Mouse (Mus musculus) hematopoietic stem cell, adult 5-6 weeks (primary cell): Measurements from ENCODE around the gene Vmn2r97. TPM values are rescaled to one million over a fixed set of nuclear protein-coding genes. Genes with fewer than 3 reads are reported as not detected.
"Not testable (repeated sequence)": the region's sequence is repeated elsewhere in the genome, so short reads cannot be mapped to it uniquely, and the experiment has no call there.

Experiments
- ATAC-seq, 2 experiments: fragments of 125-278 bp in 1 of 2; replicated peaks in 1 of 2; 2 replicates each; pipeline ENCODE4 v1.8.0; 2016 to 2017; ENCODE audit warnings: inconsistent platforms in 2 of 2, mild to moderate bottlenecking in 2 of 2, moderate number of reproducible peaks in 2 of 2, low read depth in 1 of 2, moderate TSS enrichment in 1 of 2; ENCODE audit not compliant: low FRiP score in 2 of 2, poor library complexity in 2 of 2, severe bottlenecking in 2 of 2, insufficient read depth in 1 of 2, low TSS enrichment in 1 of 2
- total RNA-seq: library from RNA; stranded (forward); fragments of 172-1452, 232-1000 nt; gene quantifications from 2 replicates; pipeline ENCODE4 v1.2.3, GENCODE M21; 2017

Vmn2r97 gene
- 0.10 TPM in 1 of 2 replicates, not detected in the other for total RNA-seq

- not testable (repeated sequence) for ATAC-seq
Measured at GRCm38 (mm10) chr17:18914000-18914399, at the start of gene Vmn2r97. Vmn2r97 (plus strand) TSS chr17:18914300.

- not testable (repeated sequence) for ATAC-seq
Measured at GRCm38 (mm10) chr17:18882436-18882835, 31.7 kb upstream of the Vmn2r97 start.

DNA sequence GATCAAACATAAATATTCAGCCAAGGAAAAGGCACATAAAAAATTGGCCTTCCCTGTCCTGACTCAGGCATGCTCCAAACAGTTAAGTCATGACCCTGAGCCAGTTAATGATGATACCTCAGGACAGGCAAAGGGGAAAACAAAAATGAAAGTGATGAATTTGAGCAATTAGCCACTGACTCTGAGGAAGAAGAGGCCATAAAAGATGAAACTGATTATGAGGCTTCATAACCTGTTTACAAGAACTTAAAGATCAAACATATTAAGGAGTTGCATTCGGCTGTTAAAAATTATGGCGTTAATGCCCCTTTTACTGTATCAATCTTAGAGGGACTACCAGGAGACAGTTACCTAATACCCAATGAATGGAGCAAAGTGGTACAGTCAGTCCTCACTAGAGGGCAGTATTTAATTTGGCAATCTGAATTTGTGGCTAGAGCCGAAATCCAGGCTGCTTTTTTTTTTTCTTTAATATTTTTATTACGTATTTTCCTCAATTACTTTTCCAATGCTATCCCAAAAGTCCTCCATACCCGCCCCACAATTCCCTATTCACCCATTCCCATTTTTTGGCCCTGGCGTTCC, 24.3 kb upstream of the Vmn2r97 start:
- ATAC-seq = no peak

- not testable (repeated sequence) for ATAC-seq
Measured at GRCm38 (mm10) chr17:18957800-18958199, 43.7 kb downstream of the Vmn2r97 start.

DNA sequence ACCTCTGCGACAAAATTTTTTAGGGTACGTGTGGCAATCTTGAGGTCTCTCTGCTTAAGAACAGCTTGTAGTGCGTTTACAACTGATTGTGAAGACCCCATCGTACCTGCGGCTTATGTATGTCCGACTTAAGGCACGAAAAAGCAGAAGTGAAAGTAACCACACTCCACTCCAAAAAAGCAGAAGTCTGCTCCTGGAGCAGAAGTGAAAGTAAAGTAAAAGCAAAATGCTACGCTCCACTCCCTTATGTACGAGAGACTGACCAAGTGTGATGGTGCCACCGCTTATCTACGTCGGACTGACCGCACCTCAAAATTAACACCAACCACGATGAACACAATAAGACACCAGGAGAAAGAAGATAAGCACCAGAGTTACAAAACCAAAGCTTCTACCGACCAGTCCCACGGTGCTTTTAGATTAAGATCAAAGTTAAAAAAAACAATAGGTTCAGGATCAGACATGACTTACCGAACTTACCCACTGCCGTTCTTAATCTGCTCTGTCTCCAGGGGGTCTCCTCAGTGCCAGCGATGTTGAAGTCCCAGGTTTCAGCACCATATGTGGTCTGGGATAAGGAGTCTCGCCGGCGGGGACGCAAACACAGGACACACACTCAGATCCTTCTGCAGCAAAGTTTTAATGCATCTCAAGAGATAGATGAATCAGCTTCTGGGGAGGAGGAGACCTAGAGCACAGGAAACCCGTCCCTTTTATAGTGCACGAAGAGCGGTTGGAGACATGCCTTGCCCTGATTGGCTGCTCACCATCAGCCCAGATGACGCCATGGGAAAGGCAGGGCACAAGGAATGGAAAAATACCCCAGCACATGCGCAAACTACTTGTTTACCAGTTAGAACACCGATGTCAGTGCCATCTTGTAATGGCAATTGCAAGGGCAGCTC, 54.5 kb downstream of the Vmn2r97 start:
- peak; percentile 98 to 99 for ATAC-seq

Other genes with a start within 250 kb of the Vmn2r97 start
- gene Vmn2r98, start 139.2 kb downstream of the Vmn2r97 start, total RNA-seq = not detected in 2 replicates